Mouse (Mus musculus) ES-E14 (cell line): Measurements from ENCODE around the gene 1700013G24Rik. TPM values are rescaled to one million over a fixed set of nuclear protein-coding genes. Genes with fewer than 3 reads are reported as not detected.

Experiments used
- DNase-seq: peaks from one replicate; pipeline ENCODE4 v3.0.0-alpha.2; 2013; ENCODE audit warnings: low read depth, low spot score
- H3K27ac ChIP-seq: 2 replicates; pipeline ENCODE4 v1.5.1; 2012; ENCODE audit warnings: low read depth, mild to moderate bottlenecking, low read length, moderate library complexity, mixed read lengths; ENCODE audit not compliant: poor library complexity, insufficient read depth, severe bottlenecking
- H3K36me3 ChIP-seq: 2 replicates; pipeline ENCODE4 v1.6.1; 2012; ENCODE audit warnings: mild to moderate bottlenecking, low read length, moderate library complexity, mixed read lengths; ENCODE audit not compliant: control insufficient read depth, poor library complexity, insufficient read depth, severe bottlenecking
- H3K4me1 ChIP-seq, 2 experiments: fragments of 150-350 bp in 1 of 2; sonication (generic) in 1 of 2; 2 replicates each; pipeline ENCODE4 v1.6.1; 2012; ENCODE audit warnings: low read length in 2 of 2, mild to moderate bottlenecking in 1 of 2, mixed read lengths in 1 of 2; ENCODE audit not compliant: control insufficient read depth in 2 of 2, insufficient read depth in 2 of 2, poor library complexity in 1 of 2
- H3K4me3 ChIP-seq, 2 experiments: fragments of 150-350 bp in 1 of 2; sonication (generic) in 1 of 2; 2 replicates each; pipeline ENCODE4 v1.5.1; 2012; ENCODE audit warnings: low read length in 2 of 2, low read depth in 1 of 2, mild to moderate bottlenecking in 1 of 2, mixed read lengths in 1 of 2; ENCODE audit not compliant: insufficient read depth in 1 of 2, poor library complexity in 1 of 2, severe bottlenecking in 1 of 2
- H3K9ac ChIP-seq: 2 replicates; pipeline ENCODE4 v1.6.1; 2012; ENCODE audit warnings: low read depth, mild to moderate bottlenecking, low read length, mixed read lengths; ENCODE audit not compliant: poor library complexity, insufficient read depth, severe bottlenecking
- H3K9me3 ChIP-seq: fragments of 150-350 bp; sonication (generic); 2 replicates; pipeline ENCODE4 v1.6.1; 2012; ENCODE audit warnings: low read depth, mild to moderate bottlenecking, low read length; ENCODE audit not compliant: control insufficient read depth, insufficient read depth
- CHD2 ChIP-seq: IDR thresholded peaks from 2 replicates; pipeline ENCODE4 v1.6.1; 2014; ENCODE audit warnings: mild to moderate bottlenecking, low read depth, low read length, inconsistent platforms
- HCFC1 ChIP-seq: IDR thresholded peaks from 2 replicates; pipeline ENCODE4 v1.6.1; 2012; ENCODE audit warnings: low read length, inconsistent platforms, borderline replicate concordance; ENCODE audit not compliant: insufficient read depth
- MAFK ChIP-seq: IDR thresholded peaks from 2 replicates; pipeline ENCODE4 v1.6.1; 2014; ENCODE audit warnings: mild to moderate bottlenecking, low read depth, low read length, inconsistent platforms; ENCODE audit not compliant: insufficient read depth
- ZC3H11A ChIP-seq: IDR thresholded peaks from 2 replicates; pipeline ENCODE4 v1.6.1; 2012; ENCODE audit warnings: low read depth, mild to moderate bottlenecking, inconsistent platforms, low read length, borderline replicate concordance
- ZNF384 ChIP-seq: IDR thresholded peaks from 2 replicates; pipeline ENCODE4 v1.6.1; 2012; ENCODE audit warnings: low read depth, low read length, inconsistent platforms
- in situ Hi-C, 2 experiments: fragments of 600-800 bp; cut with MboI; formaldehyde crosslinking; loops; one replicate each; pipeline ENCODE4 v1.15.1; 2025; ENCODE audit warnings: low sequenced_read_pairs in 2 of 2, inconsistent platforms in 1 of 2; ENCODE audit not compliant: unreplicated experiment in 2 of 2
- total RNA-seq: library from RNA; depleted of rRNA; stranded (reverse); fragments of 300-350 nt; gene quantifications from 2 replicates; pipeline ENCODE4 v1.2.3, GENCODE M21; 2012

Gene 1700013G24Rik
- total RNA-seq, 1 experiment: not detected

DNA sequence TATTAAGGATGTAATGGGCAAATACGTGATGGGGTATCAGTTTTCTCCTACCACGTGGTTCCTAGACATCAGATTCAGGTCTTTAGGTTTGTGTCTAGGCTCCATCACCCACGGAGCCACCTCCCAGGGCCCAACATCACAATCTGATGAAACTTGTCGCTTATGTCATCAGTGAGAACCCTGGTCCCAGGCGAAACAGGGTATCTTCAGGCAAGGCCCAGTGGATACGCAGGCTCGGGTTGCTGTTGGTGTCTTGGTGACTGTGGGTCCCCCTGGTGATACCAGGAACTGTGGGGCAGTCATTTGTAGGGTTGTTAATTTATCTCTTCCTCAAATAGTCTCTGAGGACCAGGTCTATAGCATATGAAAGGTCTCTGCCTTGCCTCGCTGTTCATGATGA lies 20.2 kb downstream of the 1700013G24Rik start:
- in situ Hi-C loops: no loop called here
- DNase-seq: no peak
- H3K4me3 ChIP-seq: no peak overlapping the region

DNA sequence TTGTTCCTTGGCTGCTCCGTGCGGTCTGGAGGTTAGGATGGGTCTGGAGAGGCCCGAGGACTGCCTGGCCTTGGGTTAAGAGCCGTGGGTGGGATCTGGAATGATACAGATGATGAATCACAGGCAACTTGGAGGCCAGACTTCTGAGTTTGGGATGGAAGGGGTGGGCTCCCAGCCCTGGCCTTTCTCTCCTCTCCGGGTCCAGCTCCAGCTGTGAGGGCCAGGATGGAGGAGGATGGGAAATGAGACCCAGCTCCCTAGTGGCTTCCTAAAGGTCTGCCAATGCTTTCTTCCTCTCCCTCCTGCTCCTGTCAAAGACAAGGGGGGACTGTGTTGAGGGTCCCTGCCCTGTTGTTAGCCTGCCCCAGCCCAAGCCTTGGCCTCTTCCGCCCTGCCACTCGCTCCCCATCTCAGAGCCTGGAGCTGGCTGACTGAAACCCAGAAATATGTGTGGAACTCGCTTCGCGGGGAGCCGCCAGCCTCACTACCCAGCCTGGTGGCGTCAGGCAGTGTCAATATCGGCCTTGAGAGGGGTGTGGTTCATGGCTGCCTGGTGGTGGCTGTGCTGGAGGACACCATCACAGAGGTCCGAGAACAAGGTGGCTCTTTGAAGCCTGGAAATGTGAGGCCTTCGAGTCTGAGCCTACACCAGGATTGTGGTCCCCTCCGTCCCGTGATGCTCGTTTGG lies 20.8 kb downstream of the 1700013G24Rik start:
- Histone ChIP-seq H3K36me3 (peaks cover 3% of the 10 kb centered on the region; the same call in 1 of the 2 replicates), H3K27ac (no peak overlapping the region), H3K9ac (no peak overlapping the region), H3K4me1 (peaks cover 17 to 66% of the 10 kb centered on the region in 2 experiments), H3K9me3 (no peaks in the 10 kb centered on the region), H3K4me3 (no peak overlapping the region)
- DNase-seq: no peak
- in situ Hi-C loops: no loop called here
- TF ChIP-seq CHD2: no peak
- no peak for TF ChIP-seq ZC3H11A
- no peak for TF ChIP-seq MAFK
- no peak for TF ChIP-seq ZNF384
- no peak for TF ChIP-seq HCFC1

More for the DNA sequence above, 20.2 kb downstream of the 1700013G24Rik start:
- peaks cover 14 to 60% of the 10 kb centered on the region in 2 experiments for H3K4me1 ChIP-seq
- no peak for TF ChIP-seq CHD2
- TF ChIP-seq ZNF384: no peak
- no peak for TF ChIP-seq MAFK
- no peak for TF ChIP-seq HCFC1
- no peak for TF ChIP-seq ZC3H11A
- H3K27ac ChIP-seq: no peak overlapping the region
- H3K9me3 ChIP-seq: no peaks in the 10 kb centered on the region
- peaks cover 3% of the 10 kb centered on the region; the same call in 1 of the 2 replicates for H3K36me3 ChIP-seq
- H3K9ac ChIP-seq: no peak overlapping the region

- H3K4me3 ChIP-seq: no peak overlapping the region
- peaks cover 24 to 72% of the 10 kb centered on the region in 2 experiments for H3K4me1 ChIP-seq
- DNase-seq: no peak
Observed at GRCm38 (mm10) chr4:137474694-137475093, 21.6 kb downstream of the 1700013G24Rik start.

GRCm38 (mm10) chr4:137475271-137476050 lies 22.4 kb downstream of the 1700013G24Rik start:
- Histone ChIP-seq H3K4me1 (peaks cover 24 to 69% of the 10 kb centered on the region in 2 experiments), H3K36me3 (peaks cover 3% of the 10 kb centered on the region; the same call in 1 of the 2 replicates), H3K4me3 (no peak overlapping the region), H3K9me3 (no peaks in the 10 kb centered on the region), H3K9ac (no peak overlapping the region), H3K27ac (no peak overlapping the region)
- DNase-seq: no peak
- in situ Hi-C loops: no loop called here
- no peak for TF ChIP-seq CHD2
- no peak for TF ChIP-seq ZNF384
- TF ChIP-seq HCFC1: no peak
- TF ChIP-seq MAFK: no peak
- TF ChIP-seq ZC3H11A: no peak

More at GRCm38 (mm10) chr4:137474694-137475093, 21.6 kb downstream of the 1700013G24Rik start:
- in situ Hi-C loops: no loop called here
- H3K9me3 ChIP-seq: no peaks in the 10 kb centered on the region
- peaks cover 3% of the 10 kb centered on the region; the same call in 1 of the 2 replicates for H3K36me3 ChIP-seq
- H3K9ac ChIP-seq: no peak overlapping the region
- TF ChIP-seq CHD2: no peak
- no peak for TF ChIP-seq HCFC1
- TF ChIP-seq ZC3H11A: no peak
- no peak for TF ChIP-seq MAFK
- TF ChIP-seq ZNF384: no peak
- no peak overlapping the region for H3K27ac ChIP-seq
